Mouse (Mus musculus): ENCODE measurements around the gene Fcrl1. TPM values are rescaled to one million over a fixed set of nuclear protein-coding genes. Genes with fewer than 3 reads are reported as not detected.
"Not testable (repeated sequence)": the region's sequence is repeated elsewhere in the genome, so short reads cannot be mapped to it uniquely, and the experiment has no call there.

Gene Fcrl1
- not detected in 2 replicates for polyA plus RNA-seq (2011; ENCODE audit: insufficient read depth, insufficient read length, low read depth, missing spikeins)

- no peaks in the 10 kb centered on the region for H3K36me3 ChIP-seq (ENCODE audit: control insufficient read depth, insufficient read depth, low read length, poor library complexity, severe bottlenecking)
- no peaks in the 10 kb centered on the region for H3K27me3 ChIP-seq (ENCODE audit: control insufficient read depth, insufficient read depth, low read length, poor library complexity, severe bottlenecking)
- TF ChIP-seq EP300 (IDR thresholded peaks at IDR 0.05; ENCODE audit: insufficient read depth, low read depth, low read length) (no peak), CTCF (IDR thresholded peaks at IDR 0.05; ENCODE audit: low read depth, low read length) (no peak), POLR2A (IDR thresholded peaks at IDR 0.05; ENCODE audit: insufficient read depth, low read length) (no peak)
- no peaks in the 10 kb centered on the region; the same call in 1 of the 2 replicates for H3K9me3 ChIP-seq (replicated peaks; ENCODE audit: control insufficient read depth, insufficient read depth, low read length, poor library complexity, severe bottlenecking)
- no peaks in the 10 kb centered on the region for H3K4me1 ChIP-seq (ENCODE audit: control insufficient read depth, insufficient read depth, low read length)
- no peak within 1 kb of the TSS for H3K27ac ChIP-seq (ENCODE audit: insufficient read depth, low read length)
- peak within 1 kb of the TSS; percentile 14 for H3K4me3 ChIP-seq (ENCODE audit: low read depth, low read length)
- H3K9ac ChIP-seq (ENCODE audit: low read depth, poor library complexity, severe bottlenecking), result no peak within 1 kb of the TSS
Measured at GRCm38 (mm10) chr3:87376195-87377165, at the start of gene Fcrl1. TSS of gene Fcrl1 (plus strand) at chr3:87376387.

- Histone ChIP-seq H3K27me3 (ENCODE audit: control insufficient read depth, insufficient read depth, low read length, poor library complexity, severe bottlenecking) (no peaks in the 10 kb centered on the region; the same call in 1 of the 2 replicates), H3K9me3 (replicated peaks; ENCODE audit: control insufficient read depth, insufficient read depth, low read length, poor library complexity, severe bottlenecking) (no peaks in the 10 kb centered on the region), H3K4me1 (ENCODE audit: control insufficient read depth, insufficient read depth, low read length) (no peaks in the 10 kb centered on the region), H3K9ac (ENCODE audit: low read depth, poor library complexity, severe bottlenecking) (no peak overlapping the region), H3K36me3 (ENCODE audit: control insufficient read depth, insufficient read depth, low read length, poor library complexity, severe bottlenecking) (no peaks in the 10 kb centered on the region), H3K4me3 (ENCODE audit: low read depth, low read length) (no peak overlapping the region), H3K27ac (ENCODE audit: insufficient read depth, low read length) (no peak overlapping the region)
- TF ChIP-seq CTCF (IDR thresholded peaks at IDR 0.05; ENCODE audit: low read depth, low read length) (no peak), POLR2A (IDR thresholded peaks at IDR 0.05; ENCODE audit: insufficient read depth, low read length) (no peak), EP300 (IDR thresholded peaks at IDR 0.05; ENCODE audit: insufficient read depth, low read depth, low read length) (no peak)
Measured at GRCm38 (mm10) chr3:87337899-87338298, 38.3 kb upstream of the Fcrl1 start.

- not testable (repeated sequence) for H3K4me1 ChIP-seq (ENCODE audit: control insufficient read depth, insufficient read depth, low read length); H3K9ac ChIP-seq (ENCODE audit: low read depth, poor library complexity, severe bottlenecking); H3K27ac ChIP-seq (ENCODE audit: insufficient read depth, low read length); H3K27me3 ChIP-seq (ENCODE audit: control insufficient read depth, insufficient read depth, low read length, poor library complexity, severe bottlenecking); H3K4me3 ChIP-seq (ENCODE audit: low read depth, low read length); H3K36me3 ChIP-seq (ENCODE audit: control insufficient read depth, insufficient read depth, low read length, poor library complexity, severe bottlenecking); H3K9me3 ChIP-seq (replicated peaks; ENCODE audit: control insufficient read depth, insufficient read depth, low read length, poor library complexity, severe bottlenecking)
Measured at GRCm38 (mm10) chr3:87350992-87351391, 25.2 kb upstream of the Fcrl1 start.

- no peak within 1 kb of the TSS for H3K27ac ChIP-seq (ENCODE audit: insufficient read depth, low read length)
- no peaks in the 10 kb centered on the region for H3K27me3 ChIP-seq (ENCODE audit: control insufficient read depth, insufficient read depth, low read length, poor library complexity, severe bottlenecking)
- H3K36me3 ChIP-seq (ENCODE audit: control insufficient read depth, insufficient read depth, low read length, poor library complexity, severe bottlenecking), result no peaks in the 10 kb centered on the region
- no peaks in the 10 kb centered on the region for H3K9me3 ChIP-seq (replicated peaks; ENCODE audit: control insufficient read depth, insufficient read depth, low read length, poor library complexity, severe bottlenecking)
- TF ChIP-seq POLR2A (IDR thresholded peaks at IDR 0.05; ENCODE audit: insufficient read depth, low read length) (no peak), CTCF (IDR thresholded peaks at IDR 0.05; ENCODE audit: low read depth, low read length) (no peak), EP300 (IDR thresholded peaks at IDR 0.05; ENCODE audit: insufficient read depth, low read depth, low read length) (no peak)
- no peaks in the 10 kb centered on the region for H3K4me1 ChIP-seq (ENCODE audit: control insufficient read depth, insufficient read depth, low read length)
- no peak within 1 kb of the TSS for H3K4me3 ChIP-seq (ENCODE audit: low read depth, low read length)
- H3K9ac ChIP-seq (ENCODE audit: low read depth, poor library complexity, severe bottlenecking), result no peak within 1 kb of the TSS
Measured at GRCm38 (mm10) chr3:87357581-87357980, 18.6 kb upstream of the Fcrl1 start, which contains the start of gene Cd5l. TSS of gene Cd5l (plus strand) at chr3:87357881.

- Histone ChIP-seq H3K36me3 (ENCODE audit: control insufficient read depth, insufficient read depth, low read length, poor library complexity, severe bottlenecking) (no peaks in the 10 kb centered on the region), H3K4me3 (ENCODE audit: low read depth, low read length) (no peak overlapping the region), H3K4me1 (ENCODE audit: control insufficient read depth, insufficient read depth, low read length) (no peaks in the 10 kb centered on the region), H3K9me3 (replicated peaks; ENCODE audit: control insufficient read depth, insufficient read depth, low read length, poor library complexity, severe bottlenecking) (no peaks in the 10 kb centered on the region), H3K27me3 (ENCODE audit: control insufficient read depth, insufficient read depth, low read length, poor library complexity, severe bottlenecking) (no peaks in the 10 kb centered on the region), H3K27ac (ENCODE audit: insufficient read depth, low read length) (no peak overlapping the region), H3K9ac (ENCODE audit: low read depth, poor library complexity, severe bottlenecking) (no peak overlapping the region)
- no peak for TF ChIP-seq EP300 (IDR thresholded peaks at IDR 0.05; ENCODE audit: insufficient read depth, low read depth, low read length)
- TF ChIP-seq CTCF (IDR thresholded peaks at IDR 0.05; ENCODE audit: low read depth, low read length), result no peak
- TF ChIP-seq POLR2A (IDR thresholded peaks at IDR 0.05; ENCODE audit: insufficient read depth, low read length), result no peak
Measured at GRCm38 (mm10) chr3:87359215-87359614, 17.0 kb upstream of the Fcrl1 start.

- no peaks in the 10 kb centered on the region for H3K36me3 ChIP-seq (ENCODE audit: control insufficient read depth, insufficient read depth, low read length, poor library complexity, severe bottlenecking)
- H3K27me3 ChIP-seq (ENCODE audit: control insufficient read depth, insufficient read depth, low read length, poor library complexity, severe bottlenecking), result no peaks in the 10 kb centered on the region
- H3K27ac ChIP-seq (ENCODE audit: insufficient read depth, low read length), result no peak overlapping the region
- no peaks in the 10 kb centered on the region for H3K9me3 ChIP-seq (replicated peaks; ENCODE audit: control insufficient read depth, insufficient read depth, low read length, poor library complexity, severe bottlenecking)
- no peak overlapping the region for H3K4me3 ChIP-seq (ENCODE audit: low read depth, low read length)
- no peak overlapping the region for H3K9ac ChIP-seq (ENCODE audit: low read depth, poor library complexity, severe bottlenecking)
- H3K4me1 ChIP-seq (ENCODE audit: control insufficient read depth, insufficient read depth, low read length), result no peaks in the 10 kb centered on the region
- TF ChIP-seq CTCF (IDR thresholded peaks at IDR 0.05; ENCODE audit: low read depth, low read length), result no peak
- TF ChIP-seq POLR2A (IDR thresholded peaks at IDR 0.05; ENCODE audit: insufficient read depth, low read length), result no peak
- TF ChIP-seq EP300 (IDR thresholded peaks at IDR 0.05; ENCODE audit: insufficient read depth, low read depth, low read length), result no peak
Measured at GRCm38 (mm10) chr3:87360466-87360865, 15.7 kb upstream of the Fcrl1 start.

Data from ES-Bruce4 (cell line).